Comparison of ENCODE assay signal across 12 mouse cellular contexts in the genomic region with DNA sequence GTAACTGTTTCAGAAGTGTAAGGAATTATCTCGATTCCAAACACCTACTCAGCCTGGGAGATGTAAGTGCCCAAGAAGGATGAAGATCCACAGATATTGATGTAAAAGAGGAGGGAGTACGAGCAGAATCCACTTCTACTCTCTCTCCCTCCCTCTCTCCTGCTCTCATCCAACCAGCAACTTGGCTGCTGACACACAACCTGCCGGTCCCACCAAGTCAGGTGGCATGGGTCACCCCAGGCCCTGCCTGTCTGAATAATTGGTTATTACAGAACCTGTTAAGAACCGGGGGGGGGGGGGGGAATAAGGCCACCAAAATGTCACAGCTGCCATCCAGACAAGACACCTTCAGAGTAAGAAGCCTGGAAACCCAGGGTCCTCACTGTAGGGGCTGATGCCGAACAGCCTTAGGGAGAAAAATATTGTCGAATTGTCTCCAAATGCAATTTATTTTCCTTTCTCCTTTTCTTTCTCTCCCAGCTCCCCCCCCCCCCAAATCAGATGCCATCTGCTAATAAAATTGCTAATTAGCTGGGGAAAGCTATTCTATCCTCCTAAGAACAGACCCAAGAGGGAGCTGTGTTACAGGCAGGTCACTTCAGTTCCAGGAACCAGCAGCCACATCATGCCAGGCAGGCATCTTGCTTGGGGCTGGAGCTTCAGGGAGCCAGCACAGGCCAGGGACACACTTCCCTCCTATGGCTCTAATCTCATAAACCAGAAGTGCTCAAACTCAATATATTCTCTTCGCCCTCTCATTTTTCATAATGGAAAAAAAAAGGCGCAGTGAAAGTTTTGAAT. TPM values are rescaled to one million over a fixed set of nuclear protein-coding genes. Genes with fewer than 3 reads are reported as not detected.
DNase-seq lines count a peak whose midpoint lies in the region; ATAC-seq and TF ChIP-seq lines count a peak whose summit lies in the region.
"Had no signal": no experiment of that assay in that cellular context is flagged by ENCODE, and none has a peak within 500 bp of the region (broad histone marks: within the 10 kb centered on the region; RNA-seq: fewer than 3 reads in every experiment).

No protein-coding gene starts in this region.

- H3K9ac ChIP-seq in kidney, postnatal 0 days (ENCODE audit: low read depth, low read length), result no peak overlapping the region
- H3K9ac ChIP-seq in hindbrain, embryonic 14.5 days, result no peak overlapping the region
- no peak overlapping the region for H3K9ac ChIP-seq in midbrain, postnatal 0 days (replicated peaks; ENCODE audit: low read length, poor library complexity, severe bottlenecking)
- H3K9ac ChIP-seq in liver, embryonic 11.5 days (ENCODE audit: low read depth, low read length), result no peak overlapping the region

- 0 out of 2 replicates have a peak overlapping the region, but pooled peaks have one; percentile 20 for H3K27ac ChIP-seq in kidney, postnatal 0 days
- peak overlapping the region; percentile 29; the same call in 1 of the 2 replicates for H3K27ac ChIP-seq in hindbrain, embryonic 14.5 days
- no peak overlapping the region for H3K27ac ChIP-seq in midbrain, postnatal 0 days (ENCODE audit: low read depth, low read length)
- H3K27ac ChIP-seq in liver, embryonic 11.5 days (ENCODE audit: low read depth, low read length), result no peak overlapping the region

- H3K4me3 ChIP-seq in kidney, postnatal 0 days (replicated peaks; ENCODE audit: low read depth, low read length), result no peak overlapping the region
- no peak overlapping the region for H3K4me3 ChIP-seq in hindbrain, embryonic 14.5 days (replicated peaks; ENCODE audit: low read length)
- no peak overlapping the region for H3K4me3 ChIP-seq in midbrain, postnatal 0 days (ENCODE audit: low read depth, low read length)
- H3K4me3 ChIP-seq in liver, embryonic 11.5 days (ENCODE audit: low read depth, low read length), result no peak overlapping the region

- no peaks in the 10 kb centered on the region for H3K9me3 ChIP-seq in kidney, postnatal 0 days (replicated peaks; ENCODE audit: low read length)
- no peaks in the 10 kb centered on the region for H3K9me3 ChIP-seq in hindbrain, embryonic 14.5 days (ENCODE audit: control insufficient read depth, low read length)
- no peaks in the 10 kb centered on the region for H3K9me3 ChIP-seq in midbrain, postnatal 0 days (ENCODE audit: low read length)
- H3K9me3 ChIP-seq in liver, embryonic 11.5 days (ENCODE audit: control insufficient read depth, low read length), result no peaks in the 10 kb centered on the region
- H3K9me3 ChIP-seq: megakaryocyte, embryonic 14.5 days had no signal

- DNase-seq in cerebellum, adult 18-20 months, result peak; percentile 28 to 42
- no peak for DNase-seq in kidney, postnatal 0 days (ENCODE audit: low spot score)
- DNase-seq in kidney, adult 11 months, result no peak
- peak; percentile 50 for DNase-seq in hindbrain, embryonic 14.5 days (ENCODE audit: low spot score)
- DNase-seq in midbrain, postnatal 0 days (ENCODE audit: low spot score), result peak; percentile 47
- no peak for DNase-seq in liver, embryonic 11.5 days (ENCODE audit: low spot score)
- no peak for DNase-seq in adrenal gland, adult 8-10 months
- DNase-seq: heart, postnatal 14 days; thymus, postnatal 36 days had no signal

- H3K36me3 ChIP-seq in kidney, postnatal 0 days (ENCODE audit: insufficient read depth, low read length), result no peaks in the 10 kb centered on the region
- no peaks in the 10 kb centered on the region for H3K36me3 ChIP-seq in hindbrain, embryonic 14.5 days (replicated peaks; ENCODE audit: control insufficient read depth, insufficient read depth)
- H3K36me3 ChIP-seq in midbrain, postnatal 0 days (ENCODE audit: insufficient read depth, low read length), result no peaks in the 10 kb centered on the region
- H3K36me3 ChIP-seq in liver, embryonic 11.5 days (ENCODE audit: control insufficient read depth, insufficient read depth, low read length), result no peaks in the 10 kb centered on the region

- WGBS in kidney, postnatal 0 days, result 50% methylated on average over 7 of the region's 8 CpGs
- WGBS in hindbrain, embryonic 14.5 days, result 60% methylated on average over 7 of the region's 8 CpGs
- 64% methylated on average over 8 of the region's 8 CpGs for WGBS in midbrain, postnatal 0 days
- 70% methylated on average over 8 of the region's 8 CpGs for WGBS in liver, embryonic 11.5 days

- no peak for TF ChIP-seq CTCF in kidney, postnatal 0 days (IDR thresholded peaks at IDR 0.05; ENCODE audit: low read depth)
- peak; percentile 13; the same call in 1 of the 2 replicates for TF ChIP-seq CTCF in midbrain, postnatal 0 days (IDR thresholded peaks at IDR 0.05)

- no peak for ATAC-seq in cerebellum, adult (ENCODE audit: insufficient number of reproducible peaks, low FRiP score, low TSS enrichment)
- ATAC-seq in kidney, postnatal 0 days (replicated peaks; ENCODE audit: low FRiP score, low read depth), result 0 out of 2 replicates have a peak, but pooled peaks have one; percentile 30
- ATAC-seq in hindbrain, embryonic 14.5 days (ENCODE audit: low FRiP score), result peak; percentile 62; the same call in 1 of the 2 replicates
- no peak for ATAC-seq in midbrain, postnatal 0 days (ENCODE audit: low FRiP score)
- no peak for ATAC-seq in liver, embryonic 11.5 days (replicated peaks; ENCODE audit: low FRiP score)
- ATAC-seq: activated CD4-positive, CD25-positive, alpha-beta regulatory T cell, adult 4 months had no signal

- peaks cover 8% of the 10 kb centered on the region; the same call in 1 of the 2 replicates for H3K4me1 ChIP-seq in kidney, postnatal 0 days (replicated peaks; ENCODE audit: insufficient read depth, low read length)
- peaks cover 14% of the 10 kb centered on the region for H3K4me1 ChIP-seq in hindbrain, embryonic 14.5 days (replicated peaks; ENCODE audit: control insufficient read depth, insufficient read depth, low read length)
- H3K4me1 ChIP-seq in midbrain, postnatal 0 days (ENCODE audit: insufficient read depth, low read length), result no peaks in the 10 kb centered on the region
- H3K4me1 ChIP-seq in liver, embryonic 11.5 days (replicated peaks; ENCODE audit: control insufficient read depth, insufficient read depth, low read length), result no peaks in the 10 kb centered on the region

- H3K27me3 ChIP-seq in kidney, postnatal 0 days (ENCODE audit: insufficient read depth, low read length), result no peaks in the 10 kb centered on the region
- H3K27me3 ChIP-seq in hindbrain, embryonic 14.5 days (ENCODE audit: control insufficient read depth, insufficient read depth, low read length), result no peaks in the 10 kb centered on the region
- H3K27me3 ChIP-seq in midbrain, postnatal 0 days (ENCODE audit: insufficient read depth, low read length), result no peaks in the 10 kb centered on the region
- H3K27me3 ChIP-seq in liver, embryonic 11.5 days (replicated peaks; ENCODE audit: control insufficient read depth, insufficient read depth, low read length), result no peaks in the 10 kb centered on the region

- H3K4me2 ChIP-seq in kidney, postnatal 0 days (ENCODE audit: low read length), result no peak overlapping the region
- no peak overlapping the region for H3K4me2 ChIP-seq in hindbrain, embryonic 14.5 days (replicated peaks)
- no peak overlapping the region for H3K4me2 ChIP-seq in midbrain, postnatal 0 days (ENCODE audit: low read depth, low read length, poor library complexity, severe bottlenecking)
- H3K4me2 ChIP-seq in liver, embryonic 11.5 days, result no peak overlapping the region

RNA-seq across cellular contexts. Expression of a gene that starts 6.7 kb away (rescaled TPM):
- 731 and 809 TPM in 2 replicates for polyA plus RNA-seq in kidney, postnatal 0 days (2015; fragmentation: Nextera tagmentation; extraction: Ambion mirVana)
- 105 and 112 TPM in 2 replicates for polyA plus RNA-seq in hindbrain, embryonic 14.5 days (2014; fragmentation: Nextera tagmentation; extraction: Ambion mirVana)
- total RNA-seq in midbrain, postnatal 0 days (2014; rRNA removed), result 211 and 235 TPM in 2 replicates
- 54.7 and 56.7 TPM in 2 replicates for polyA plus RNA-seq in midbrain, postnatal 0 days (2015; fragmentation: Nextera tagmentation; extraction: Ambion mirVana)
- 127 and 136 TPM in 2 replicates for polyA plus RNA-seq in liver, embryonic 11.5 days (2014; fragmentation: Nextera tagmentation; extraction: Ambion mirVana)
- 100 to 1,000 TPM; 800 to 966 (median 845) TPM for total RNA-seq in adrenal gland, adult 8-10 months (2022)

Comparison
In these comparisons a context has a peak if more than half of its experiments do, and no peak if none do; other contexts are left out.
1. DNase-seq: peak in cerebellum, adult 18-20 months (2 of 2), hindbrain, embryonic 14.5 days (single experiment) and midbrain, postnatal 0 days (single experiment); none in kidney, postnatal 0 days (single experiment), kidney, adult 11 months (single experiment), liver, embryonic 11.5 days (single experiment) and adrenal gland, adult 8-10 months (single experiment).
2. ATAC-seq: peak in kidney, postnatal 0 days (single experiment) and hindbrain, embryonic 14.5 days (single experiment); none in cerebellum, adult (single experiment), midbrain, postnatal 0 days (single experiment) and liver, embryonic 11.5 days (single experiment).
3. H3K27ac ChIP-seq: peak in kidney, postnatal 0 days (single experiment) and hindbrain, embryonic 14.5 days (single experiment); none in midbrain, postnatal 0 days (single experiment) and liver, embryonic 11.5 days (single experiment).